In the genomic region with DNA sequence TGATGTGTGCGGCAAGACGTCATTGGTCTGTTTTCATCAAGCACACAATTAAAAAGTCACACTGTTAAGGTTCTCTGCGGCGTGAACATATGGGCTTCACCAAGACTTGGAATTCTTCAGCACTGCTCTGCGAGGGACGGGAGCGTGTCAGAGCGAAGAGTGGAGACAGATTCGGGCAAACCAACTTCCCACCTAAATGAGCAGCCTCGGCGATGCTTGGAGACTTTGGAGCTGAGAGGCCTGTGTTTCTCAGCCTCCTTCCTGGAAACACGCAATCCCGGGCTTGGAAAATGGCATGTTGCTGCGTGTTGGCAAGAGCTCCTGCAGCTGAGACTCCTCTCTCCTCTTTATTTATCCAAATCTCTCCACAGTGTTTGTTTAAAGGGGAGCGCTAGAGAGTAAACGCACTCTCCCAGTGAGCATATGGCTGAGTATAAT, we compare ENCODE assay signal across 9 mouse cellular contexts.
DNase-seq lines count a peak whose midpoint lies in the region; ATAC-seq and TF ChIP-seq lines count a peak whose summit lies in the region.
"Had no signal": no experiment of that assay in that cellular context is flagged by ENCODE, and none has a peak within 500 bp of the region (broad histone marks: within the 10 kb centered on the region; RNA-seq: fewer than 3 reads in every experiment).

No protein-coding gene starts in this region.

- ATAC-seq in kidney, embryonic 16.5 days (ENCODE audit: low FRiP score, low TSS enrichment): no peak
- ATAC-seq in kidney, embryonic 14.5 days (ENCODE audit: low FRiP score, low TSS enrichment): no peak
- ATAC-seq in forebrain, postnatal 0 days: peak; percentile 91

- 0 out of 2 replicates have a peak, but pooled peaks cover 2% of the 10 kb centered on the region for H3K36me3 ChIP-seq in kidney, embryonic 16.5 days (ENCODE audit: insufficient read depth, low read length)
- H3K36me3 ChIP-seq in kidney, embryonic 14.5 days (ENCODE audit: control insufficient read depth, insufficient read depth, low read length): no peaks in the 10 kb centered on the region
- no peaks in the 10 kb centered on the region for H3K36me3 ChIP-seq in forebrain, postnatal 0 days (ENCODE audit: insufficient read depth)

- H3K27ac ChIP-seq in kidney, embryonic 16.5 days (ENCODE audit: low read length): no peak overlapping the region
- no peak overlapping the region for H3K27ac ChIP-seq in kidney, embryonic 14.5 days (ENCODE audit: low read depth, low read length)
- no peak overlapping the region for H3K27ac ChIP-seq in forebrain, postnatal 0 days (ENCODE audit: low read depth, low read length)
- H3K27ac ChIP-seq: liver, embryonic 14.5 days had no signal

- H3K4me3 ChIP-seq in kidney, embryonic 16.5 days (ENCODE audit: low read length): no peak overlapping the region
- H3K4me3 ChIP-seq in kidney, embryonic 14.5 days (ENCODE audit: low read length): no peak overlapping the region
- H3K4me3 ChIP-seq in forebrain, postnatal 0 days (ENCODE audit: low read depth, low read length): no peak overlapping the region

- WGBS in kidney, embryonic 16.5 days: 31% methylated on average over 16 of the region's 16 CpGs
- WGBS in kidney, embryonic 14.5 days: 35% methylated on average over 16 of the region's 16 CpGs
- 45% methylated on average over 16 of the region's 16 CpGs for WGBS in forebrain, postnatal 0 days

- H3K9ac ChIP-seq in kidney, embryonic 16.5 days (replicated peaks; ENCODE audit: low read length): no peak overlapping the region
- no peak overlapping the region for H3K9ac ChIP-seq in kidney, embryonic 14.5 days (ENCODE audit: low read depth, low read length)
- no peak overlapping the region for H3K9ac ChIP-seq in forebrain, postnatal 0 days
- H3K9ac ChIP-seq: liver, embryonic 14.5 days had no signal

- peak; percentile 90 for DNase-seq in forebrain, postnatal 0 days
- peak; percentile 26 to 47 for DNase-seq in layer of hippocampus, postnatal 14 days (ENCODE audit: low spot score in 2 of 2)
- DNase-seq in right cerebral cortex, postnatal 14 days: peak; percentile 49
- no peak for DNase-seq in thymus, postnatal 14 days
- DNase-seq in adrenal gland, adult 18-20 months (ENCODE audit: low spot score in 2 of 2): no peak
- no peak for DNase-seq in natural killer cell, adult 2 months (ENCODE audit: low spot score in 2 of 2)

- no peaks in the 10 kb centered on the region for H3K9me3 ChIP-seq in kidney, embryonic 16.5 days (ENCODE audit: low read length)
- H3K9me3 ChIP-seq in kidney, embryonic 14.5 days (ENCODE audit: control insufficient read depth, low read length): no peaks in the 10 kb centered on the region
- H3K9me3 ChIP-seq in forebrain, postnatal 0 days (ENCODE audit: low read length): no peaks in the 10 kb centered on the region

- H3K4me2 ChIP-seq in kidney, embryonic 16.5 days (replicated peaks; ENCODE audit: low read depth, low read length): peak overlapping the region; percentile 35; the same call in 1 of the 2 replicates
- no peak overlapping the region; the same call in 1 of the 2 replicates for H3K4me2 ChIP-seq in kidney, embryonic 14.5 days (replicated peaks; ENCODE audit: low read depth, low read length)
- 0 out of 2 replicates have a peak overlapping the region, but pooled peaks have one; percentile 10 for H3K4me2 ChIP-seq in forebrain, postnatal 0 days (ENCODE audit: low read depth)

- peaks cover 8% of the 10 kb centered on the region; the same call in 1 of the 2 replicates for H3K4me1 ChIP-seq in kidney, embryonic 16.5 days (ENCODE audit: insufficient read depth, low read length)
- H3K4me1 ChIP-seq in kidney, embryonic 14.5 days (ENCODE audit: control insufficient read depth, insufficient read depth, low read length): peaks cover 3% of the 10 kb centered on the region; the same call in 1 of the 2 replicates
- no peaks in the 10 kb centered on the region for H3K4me1 ChIP-seq in forebrain, postnatal 0 days (ENCODE audit: insufficient read depth)

- H3K27me3 ChIP-seq in kidney, embryonic 16.5 days (ENCODE audit: insufficient read depth, low read length): no peaks in the 10 kb centered on the region
- H3K27me3 ChIP-seq in kidney, embryonic 14.5 days (ENCODE audit: control insufficient read depth, insufficient read depth, low read length): no peaks in the 10 kb centered on the region
- peaks cover 13% of the 10 kb centered on the region for H3K27me3 ChIP-seq in forebrain, postnatal 0 days (ENCODE audit: insufficient read depth, low read length)

- peak; percentile 51 for TF ChIP-seq CTCF in forebrain, postnatal 0 days (IDR thresholded peaks at IDR 0.05; ENCODE audit: low read depth)

Comparison
In these comparisons a context has a peak if more than half of its experiments do, and no peak if none do; other contexts are left out.
1. DNase-seq: peak in forebrain, postnatal 0 days (single experiment), layer of hippocampus, postnatal 14 days (2 of 2) and right cerebral cortex, postnatal 14 days (single experiment); none in thymus, postnatal 14 days (single experiment), adrenal gland, adult 18-20 months (0 of 2) and natural killer cell, adult 2 months (0 of 2).